Mouse (Mus musculus) hindbrain, embryonic 13.5 days (tissue): ENCODE data around the gene Gse1. TPM values are rescaled to one million over a fixed set of nuclear protein-coding genes. Genes with fewer than 3 reads are reported as not detected.

Experiments used
- ATAC-seq: fragments of 200-750 bp; cut with Nextera tagmentation; 2 replicates; pipeline ENCODE4 v1.8.0; 2017; ENCODE audit warnings: moderate TSS enrichment; ENCODE audit not compliant: low FRiP score
- H3K27ac ChIP-seq: fragments of 300-500 bp; sonication (generic); 2 replicates; pipeline ENCODE4 v1.5.1; 2015; ENCODE audit warnings: inconsistent platforms, mild to moderate bottlenecking, moderate library complexity
- H3K27me3 ChIP-seq: fragments of 300-500 bp; sonication (generic); 2 replicates; pipeline ENCODE4 v1.6.1; 2015; ENCODE audit warnings: mild to moderate bottlenecking, inconsistent platforms
- H3K36me3 ChIP-seq: fragments of 300-500 bp; sonication (generic); 2 replicates; pipeline ENCODE4 v1.6.1; 2015; ENCODE audit warnings: mild to moderate bottlenecking, inconsistent platforms
- H3K4me1 ChIP-seq: fragments of 300-500 bp; sonication (generic); replicated peaks from 2 replicates; pipeline ENCODE4 v1.6.1; 2015; ENCODE audit warnings: inconsistent platforms
- H3K4me2 ChIP-seq: fragments of 300-500 bp; sonication (generic); 2 replicates; pipeline ENCODE4 v1.6.1; 2015; ENCODE audit warnings: inconsistent platforms, mild to moderate bottlenecking, moderate library complexity
- H3K4me3 ChIP-seq: fragments of 300-500 bp; sonication (generic); 2 replicates; pipeline ENCODE4 v1.5.1; 2015; ENCODE audit warnings: mild to moderate bottlenecking, inconsistent platforms
- H3K9ac ChIP-seq: fragments of 300-500 bp; sonication (generic); 2 replicates; pipeline ENCODE4 v1.6.1; 2015; ENCODE audit warnings: mild to moderate bottlenecking, inconsistent platforms
- H3K9me3 ChIP-seq: fragments of 300-500 bp; sonication (generic); 2 replicates; pipeline ENCODE4 v1.6.1; 2016; ENCODE audit warnings: inconsistent platforms
- WGBS: fragments of 180-500 bp; shearing (Covaris S2); methylation state at CpG from one replicate; pipeline ENCODE4 v1.1.7; 2015; 5-methylcytosine and 5-hydroxymethylcytosine counted together
- polyA plus RNA-seq: library from polyadenylated mRNA; unstranded; fragments of >200 nt; fragmentation: Nextera tagmentation; extraction: Ambion mirVana; gene quantifications from 2 replicates; pipeline ENCODE4 v1.2.1, GENCODE M21; 2015

Gse1 gene
- polyA plus RNA-seq, 1 experiment from 2014 or later: 22.1 TPM

DNA sequence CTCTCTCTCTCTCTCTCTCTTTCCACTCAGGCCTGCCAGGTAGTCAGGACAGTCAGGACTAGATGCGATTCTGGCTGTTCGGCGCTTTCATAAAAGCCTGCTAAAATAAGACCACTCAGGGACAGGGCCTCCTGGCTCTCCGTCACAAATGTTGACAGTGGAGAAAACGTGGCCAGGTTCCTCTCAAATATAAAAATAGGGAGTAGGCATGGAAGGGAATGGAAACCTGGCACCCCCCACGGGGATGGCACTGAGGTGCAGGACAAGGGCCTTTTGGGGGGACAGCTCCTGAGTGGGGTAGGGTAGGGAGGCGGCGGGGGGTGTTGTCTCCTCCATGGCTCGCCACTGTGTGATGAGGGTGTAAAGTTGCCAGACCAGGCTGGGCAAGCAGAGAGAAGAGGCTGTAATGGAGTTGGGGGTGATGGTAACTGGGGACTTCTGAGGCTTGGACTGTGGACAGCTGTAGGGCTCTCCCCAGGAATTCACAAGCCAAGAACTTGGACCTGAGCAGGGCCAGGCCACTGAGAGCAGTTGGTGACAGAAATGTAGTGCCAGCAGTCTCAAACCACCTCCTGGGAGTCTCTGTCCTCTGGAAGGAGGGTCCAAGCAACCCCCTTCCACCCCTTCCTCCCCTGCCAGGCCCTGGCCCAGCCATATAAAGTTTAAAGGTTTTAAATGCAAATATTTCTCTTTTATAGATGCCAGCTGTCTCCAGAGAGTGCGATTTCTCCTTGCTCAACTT is 303.7 kb downstream of the Gse1 start:
- WGBS: 43% methylated on average over 10 of the region's 10 CpGs
- no peaks in the 10 kb centered on the region for H3K27me3 ChIP-seq
- peak overlapping the region; percentile 99 for H3K27ac ChIP-seq
- ATAC-seq: peak; percentile 2; the same call in 1 of the 2 replicates
- peak overlapping the region; percentile 49 for H3K4me2 ChIP-seq
- H3K4me1 ChIP-seq: peaks cover 85% of the 10 kb centered on the region
- no peak overlapping the region for H3K4me3 ChIP-seq
- H3K36me3 ChIP-seq: no peaks in the 10 kb centered on the region
- no peaks in the 10 kb centered on the region for H3K9me3 ChIP-seq
- H3K9ac ChIP-seq: no peak overlapping the region; the same call in 1 of the 2 replicates

DNA sequence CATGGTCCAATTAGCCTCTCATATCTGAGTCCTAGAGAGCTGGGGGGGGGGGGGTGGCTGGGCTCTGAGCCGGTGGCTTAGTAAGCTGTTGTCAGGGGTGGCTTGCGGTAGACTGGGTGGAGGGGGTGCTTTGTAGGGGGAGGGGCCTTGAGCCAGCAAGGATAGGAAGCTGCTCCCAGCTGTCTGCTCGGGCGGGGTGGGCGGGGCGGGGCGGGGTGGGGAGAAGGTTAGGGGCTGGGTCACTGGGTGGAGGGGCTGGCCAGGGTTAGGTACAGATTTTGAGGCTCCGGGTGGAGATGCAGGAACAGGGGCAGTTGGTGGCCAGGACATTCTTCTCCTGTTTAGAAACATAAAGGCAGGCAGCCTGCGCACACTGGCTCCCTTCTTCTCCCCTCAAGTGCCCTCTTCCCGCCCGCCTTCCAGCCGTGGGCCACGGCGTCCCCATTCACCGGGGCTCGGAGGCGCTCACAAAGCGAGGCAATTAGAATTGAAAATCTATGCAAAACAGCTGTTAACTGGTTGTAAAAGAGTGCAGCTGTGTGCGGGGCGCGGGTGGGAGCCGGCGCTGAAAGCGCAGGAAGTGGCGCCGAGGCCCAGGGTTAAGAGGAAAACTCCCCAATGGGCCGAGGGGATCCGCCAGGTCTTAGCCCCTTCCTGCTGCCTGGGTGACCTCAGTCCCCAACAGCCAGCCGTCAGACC is 304.4 kb downstream of the Gse1 start:
- 2% methylated on average over 29 of the region's 29 CpGs for WGBS
- Histone ChIP-seq H3K4me3 (peak overlapping the region; percentile 17), H3K9me3 (no peaks in the 10 kb centered on the region), H3K36me3 (no peaks in the 10 kb centered on the region), H3K9ac (peak overlapping the region; percentile 63), H3K27ac (peak overlapping the region; percentile 99), H3K4me1 (peaks cover 85% of the 10 kb centered on the region), H3K4me2 (peak overlapping the region; percentile 49), H3K27me3 (no peaks in the 10 kb centered on the region)
- ATAC-seq: peak; percentile 26; the same call in 1 of the 2 replicates

GRCm38 (mm10) chr8:120533380-120533779 is 305.1 kb downstream of the Gse1 start:
- Histone ChIP-seq H3K9me3 (no peaks in the 10 kb centered on the region), H3K36me3 (no peaks in the 10 kb centered on the region), H3K27me3 (no peaks in the 10 kb centered on the region), H3K9ac (peak overlapping the region; percentile 63), H3K4me3 (no peak overlapping the region), H3K27ac (peak overlapping the region; percentile 99), H3K4me1 (peaks cover 84% of the 10 kb centered on the region), H3K4me2 (peak overlapping the region; percentile 49)
- ATAC-seq: no peak
- WGBS: 10% methylated on average over 3 of the region's 3 CpGs

DNA sequence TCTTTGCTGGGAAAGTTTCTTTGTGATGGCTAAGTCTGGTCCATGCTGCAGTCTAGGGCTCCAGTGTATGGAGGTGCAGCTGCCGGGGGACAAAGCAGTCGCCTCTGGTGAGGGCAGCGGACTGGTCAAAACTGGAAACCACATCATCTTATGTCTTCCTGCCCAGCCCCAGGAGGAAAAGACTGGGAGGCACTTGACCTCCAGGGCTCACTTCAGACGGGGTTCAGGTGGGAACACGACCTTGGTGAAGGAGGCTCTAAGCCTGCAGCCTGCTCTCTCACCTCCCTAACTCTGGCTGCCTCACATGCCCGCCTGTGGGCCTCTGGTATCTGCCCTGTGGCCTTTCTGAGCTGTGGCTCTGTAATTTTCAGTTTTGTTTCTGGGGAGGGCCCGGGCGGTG is 305.8 kb downstream of the Gse1 start:
- H3K27ac ChIP-seq: peak overlapping the region; percentile 99
- H3K4me2 ChIP-seq: peak overlapping the region; percentile 98; the same call in 1 of the 2 replicates

GRCm38 (mm10) chr8:120534504-120535368 is 306.5 kb downstream of the Gse1 start:
- whole genome bisulfite sequencing: 9% methylated on average over 14 of the region's 14 CpGs
- Histone ChIP-seq H3K27ac (peak overlapping the region; percentile 99), H3K27me3 (no peaks in the 10 kb centered on the region), H3K9me3 (no peaks in the 10 kb centered on the region), H3K9ac (peak overlapping the region; percentile 43), H3K36me3 (no peaks in the 10 kb centered on the region), H3K4me3 (no peak overlapping the region), H3K4me2 (peak overlapping the region; percentile 98), H3K4me1 (peaks cover 87% of the 10 kb centered on the region)
- peak; percentile 40 for ATAC-seq

More for the DNA sequence above, 305.8 kb downstream of the Gse1 start:
- whole genome bisulfite sequencing: 26% methylated on average over 8 of the region's 8 CpGs
- ATAC-seq: no peak
- no peaks in the 10 kb centered on the region for H3K9me3 ChIP-seq
- H3K27me3 ChIP-seq: no peaks in the 10 kb centered on the region
- H3K9ac ChIP-seq: peak overlapping the region; percentile 63; the same call in 1 of the 2 replicates
- H3K36me3 ChIP-seq: no peaks in the 10 kb centered on the region
- peaks cover 84% of the 10 kb centered on the region for H3K4me1 ChIP-seq
- no peak overlapping the region for H3K4me3 ChIP-seq

GRCm38 (mm10) chr8:120535452-120536305 is 307.4 kb downstream of the Gse1 start:
- ATAC-seq: no peak
- no peaks in the 10 kb centered on the region for H3K9me3 ChIP-seq
- H3K27ac ChIP-seq: peak overlapping the region; percentile 99
- no peaks in the 10 kb centered on the region for H3K27me3 ChIP-seq
- 1% methylated on average over 79 of the region's 79 CpGs for WGBS
- H3K36me3 ChIP-seq: no peaks in the 10 kb centered on the region
- peak overlapping the region; percentile 59 for H3K4me3 ChIP-seq
- peak overlapping the region; percentile 87 for H3K9ac ChIP-seq
- peak overlapping the region; percentile 98 for H3K4me2 ChIP-seq
- peaks cover 97% of the 10 kb centered on the region for H3K4me1 ChIP-seq

DNA sequence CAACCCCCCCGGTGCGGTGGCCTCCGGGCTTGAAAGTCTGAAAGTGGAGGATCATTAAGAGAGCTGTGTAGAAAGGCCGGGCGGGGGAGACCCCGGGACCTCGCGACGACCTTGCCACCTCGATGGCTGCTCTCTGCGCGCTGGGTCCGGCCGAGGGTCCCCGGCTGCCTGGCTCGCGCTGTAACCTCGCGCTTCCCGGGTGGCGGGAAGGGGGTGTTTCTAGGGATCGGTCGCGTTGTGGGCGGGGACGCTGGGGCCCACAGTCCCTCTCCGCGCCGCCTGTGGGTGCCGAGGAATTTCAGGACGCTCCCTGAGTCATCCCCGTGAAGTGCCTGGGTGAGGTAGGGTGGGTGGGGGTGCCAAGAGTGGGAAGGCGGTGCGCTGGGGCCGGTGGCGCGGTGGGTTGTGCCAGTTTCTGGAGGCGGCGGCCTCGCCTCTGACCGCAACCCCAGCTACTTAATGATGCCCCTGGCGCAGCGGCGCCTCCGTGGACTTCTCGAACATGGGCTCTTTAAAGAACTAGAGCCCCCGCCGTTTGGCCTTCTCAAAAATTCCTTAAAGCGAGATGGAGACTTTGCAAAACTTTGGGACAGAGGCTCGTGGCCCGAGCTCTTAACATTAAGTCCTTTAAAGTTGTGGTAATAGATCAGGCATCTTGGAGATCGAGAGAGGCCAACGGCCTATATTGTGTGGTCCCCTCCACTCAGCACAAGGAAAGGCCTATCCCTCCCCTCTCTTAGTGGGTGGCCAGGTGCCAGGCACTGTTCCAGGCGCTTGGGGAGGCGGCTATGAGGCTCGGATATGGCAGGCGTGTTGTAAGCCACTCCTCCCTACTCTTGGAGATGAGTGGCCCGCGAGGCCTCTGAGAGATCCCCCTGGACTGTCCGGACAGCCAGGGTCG is 308.3 kb downstream of the Gse1 start:
- Histone ChIP-seq H3K9ac (peak overlapping the region; percentile 87), H3K4me1 (peaks cover 97% of the 10 kb centered on the region), H3K27ac (peak overlapping the region; percentile 99), H3K36me3 (no peaks in the 10 kb centered on the region), H3K4me2 (peak overlapping the region; percentile 98), H3K9me3 (no peaks in the 10 kb centered on the region), H3K4me3 (peak overlapping the region; percentile 59), H3K27me3 (no peaks in the 10 kb centered on the region)
- under 1% methylated on average over 61 of the region's 61 CpGs for WGBS
- no peak for ATAC-seq

- ATAC-seq: no peak; the same call in 1 of the 2 replicates
- Histone ChIP-seq H3K4me2 (peak overlapping the region; percentile 98), H3K4me1 (peaks cover 97% of the 10 kb centered on the region), H3K27me3 (no peaks in the 10 kb centered on the region), H3K9ac (peak overlapping the region; percentile 87), H3K36me3 (no peaks in the 10 kb centered on the region), H3K9me3 (no peaks in the 10 kb centered on the region), H3K27ac (peak overlapping the region; percentile 99), H3K4me3 (peak overlapping the region; percentile 59)
- WGBS: under 1% methylated on average over 68 of the region's 79 CpGs
Measured at GRCm38 (mm10) chr8:120537207-120537817, 309.1 kb downstream of the Gse1 start.

DNA sequence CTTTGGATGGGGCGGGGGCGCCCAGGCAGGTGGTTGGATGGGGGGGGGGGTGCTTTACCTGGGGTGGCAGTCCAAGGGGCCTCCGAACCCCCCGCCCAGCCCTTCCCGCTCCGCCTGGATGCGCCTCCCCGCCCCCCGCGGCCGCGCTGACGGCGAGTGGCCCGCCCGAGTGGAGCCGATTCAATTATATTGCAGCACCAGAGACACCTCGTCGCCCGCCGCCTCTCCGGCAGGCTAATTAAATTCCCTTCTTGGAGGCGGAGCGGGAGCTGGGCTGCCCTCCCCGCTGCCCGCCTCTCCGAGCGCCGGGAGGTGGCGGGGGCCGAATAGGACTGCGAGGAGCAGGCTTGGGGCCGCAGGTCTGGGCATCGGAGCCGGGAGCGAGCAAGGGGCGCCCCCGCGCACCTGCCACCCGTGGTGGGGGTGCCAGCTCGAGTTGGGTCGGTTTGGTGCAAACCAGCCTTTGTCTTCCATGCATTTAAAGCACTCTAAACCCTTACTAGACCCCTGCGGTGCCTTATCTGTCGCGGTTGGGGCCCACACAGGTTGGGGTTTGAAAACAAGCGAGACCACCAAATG is 309.7 kb downstream of the Gse1 start:
- H3K4me2 ChIP-seq: peak overlapping the region; percentile 98
- 1% methylated on average over 38 of the region's 46 CpGs for WGBS

More for the DNA sequence above, 309.7 kb downstream of the Gse1 start:
- peak overlapping the region; percentile 99 for H3K27ac ChIP-seq
- H3K4me3 ChIP-seq: peak overlapping the region; percentile 59
- H3K27me3 ChIP-seq: no peaks in the 10 kb centered on the region
- H3K9me3 ChIP-seq: no peaks in the 10 kb centered on the region
- H3K36me3 ChIP-seq: no peaks in the 10 kb centered on the region
- peak overlapping the region; percentile 87 for H3K9ac ChIP-seq
- peaks cover 97% of the 10 kb centered on the region for H3K4me1 ChIP-seq
- peak; percentile 47 for ATAC-seq
